Mouse (Mus musculus): ENCODE measurements around the gene Krtap5-1. TPM values are rescaled to one million over a fixed set of nuclear protein-coding genes. Genes with fewer than 3 reads are reported as not detected.

Gene Krtap5-1
- polyA plus RNA-seq, 1 experiment: not detected

DNA sequence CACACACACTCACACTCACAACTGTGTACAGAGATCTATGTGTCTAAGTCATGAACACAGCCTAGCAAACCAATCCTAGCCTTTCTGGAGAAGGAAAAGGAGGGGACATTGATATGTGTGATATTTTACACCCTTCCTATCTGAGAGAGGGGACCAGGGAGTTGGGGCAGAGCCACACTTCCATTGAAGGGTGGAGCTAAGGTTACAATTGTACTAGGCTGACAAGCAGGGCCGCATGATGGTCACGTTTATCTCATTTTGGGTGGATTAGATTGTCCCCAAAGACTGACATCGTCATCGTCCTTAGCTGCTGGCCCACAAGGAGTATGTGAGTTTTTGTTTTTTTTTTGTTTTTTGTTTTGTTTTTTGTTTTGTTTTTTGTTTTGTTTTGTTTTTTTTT lies 34.4 kb upstream of the Krtap5-1 start:
- TF ChIP-seq MYOD1 (IDR thresholded peaks at IDR 0.05; ENCODE audit: control insufficient read depth, insufficient read length, low read depth): no peak
- no peak for TF ChIP-seq CTCF (IDR thresholded peaks at IDR 0.05; ENCODE audit: control insufficient read depth, insufficient read depth, insufficient read length)
- TF ChIP-seq MYOG (IDR thresholded peaks at IDR 0.05; ENCODE audit: control insufficient read depth, extremely low read depth, insufficient read length): no peak
- TF ChIP-seq FOSL1 (IDR thresholded peaks at IDR 0.05; ENCODE audit: insufficient read depth, low read length, poor library complexity, severe bottlenecking): no peak
- TF ChIP-seq CEBPB (IDR thresholded peaks at IDR 0.05; ENCODE audit: low read depth): no peak
- no peak for TF ChIP-seq USF1 (IDR thresholded peaks at IDR 0.05; ENCODE audit: low read depth)
- TF ChIP-seq MAX (IDR thresholded peaks at IDR 0.05): no peak
- Histone ChIP-seq H3ac (ENCODE audit: control insufficient read depth, insufficient read length, low read depth) (no peak overlapping the region), H3K4me3 (ENCODE audit: insufficient read depth, poor library complexity, severe bottlenecking) (no peak overlapping the region), H3K27me3 (ENCODE audit: control insufficient read depth, insufficient read depth, insufficient read length) (no peaks in the 10 kb centered on the region), H3K36me3 (ENCODE audit: control insufficient read depth, insufficient read depth) (no peaks in the 10 kb centered on the region), H3K79me3 (ENCODE audit: low read depth) (no peaks in the 10 kb centered on the region), H3K79me2 (ENCODE audit: control insufficient read depth, insufficient read depth) (no peaks in the 10 kb centered on the region)

- H3K27me3 ChIP-seq (ENCODE audit: control insufficient read depth, insufficient read depth, insufficient read length): no peaks in the 10 kb centered on the region
- H3K79me2 ChIP-seq (ENCODE audit: control insufficient read depth, insufficient read depth): no peaks in the 10 kb centered on the region
- TF ChIP-seq CEBPB (IDR thresholded peaks at IDR 0.05; ENCODE audit: low read depth): no peak
- TF ChIP-seq CTCF (IDR thresholded peaks at IDR 0.05; ENCODE audit: control insufficient read depth, insufficient read depth, insufficient read length): no peak
- TF ChIP-seq USF1 (IDR thresholded peaks at IDR 0.05; ENCODE audit: low read depth): no peak
- TF ChIP-seq MYOG (IDR thresholded peaks at IDR 0.05; ENCODE audit: control insufficient read depth, extremely low read depth, insufficient read length): no peak
- no peak for TF ChIP-seq MAX (IDR thresholded peaks at IDR 0.05)
- no peak for TF ChIP-seq FOSL1 (IDR thresholded peaks at IDR 0.05; ENCODE audit: insufficient read depth, low read length, poor library complexity, severe bottlenecking)
- TF ChIP-seq MYOD1 (IDR thresholded peaks at IDR 0.05; ENCODE audit: control insufficient read depth, insufficient read length, low read depth): no peak
- no peaks in the 10 kb centered on the region for H3K36me3 ChIP-seq (ENCODE audit: control insufficient read depth, insufficient read depth)
- H3K79me3 ChIP-seq (ENCODE audit: low read depth): no peaks in the 10 kb centered on the region
- no peak overlapping the region for H3ac ChIP-seq (ENCODE audit: control insufficient read depth, insufficient read length, low read depth)
- no peak overlapping the region for H3K4me3 ChIP-seq (ENCODE audit: insufficient read depth, poor library complexity, severe bottlenecking)
Measured at GRCm38 (mm10) chr7:142330271-142330724, 33.4 kb upstream of the Krtap5-1 start.

- no peaks in the 10 kb centered on the region for H3K79me2 ChIP-seq (ENCODE audit: control insufficient read depth, insufficient read depth)
- TF ChIP-seq MYOG (IDR thresholded peaks at IDR 0.05; ENCODE audit: control insufficient read depth, extremely low read depth, insufficient read length) (no peak), USF1 (IDR thresholded peaks at IDR 0.05; ENCODE audit: low read depth) (no peak), MAX (IDR thresholded peaks at IDR 0.05) (no peak), CTCF (IDR thresholded peaks at IDR 0.05; ENCODE audit: control insufficient read depth, insufficient read depth, insufficient read length) (no peak), CEBPB (IDR thresholded peaks at IDR 0.05; ENCODE audit: low read depth) (no peak), MYOD1 (IDR thresholded peaks at IDR 0.05; ENCODE audit: control insufficient read depth, insufficient read length, low read depth) (no peak), FOSL1 (IDR thresholded peaks at IDR 0.05; ENCODE audit: insufficient read depth, low read length, poor library complexity, severe bottlenecking) (no peak)
- no peak overlapping the region for H3ac ChIP-seq (ENCODE audit: control insufficient read depth, insufficient read length, low read depth)
- H3K79me3 ChIP-seq (ENCODE audit: low read depth): no peaks in the 10 kb centered on the region
- H3K27me3 ChIP-seq (ENCODE audit: control insufficient read depth, insufficient read depth, insufficient read length): no peaks in the 10 kb centered on the region
- no peaks in the 10 kb centered on the region for H3K36me3 ChIP-seq (ENCODE audit: control insufficient read depth, insufficient read depth)
- no peak overlapping the region for H3K4me3 ChIP-seq (ENCODE audit: insufficient read depth, poor library complexity, severe bottlenecking)
Measured at GRCm38 (mm10) chr7:142328507-142328906, 31.6 kb upstream of the Krtap5-1 start.

- H3K4me3 ChIP-seq (ENCODE audit: insufficient read depth, poor library complexity, severe bottlenecking): no peak overlapping the region
- no peaks in the 10 kb centered on the region for H3K79me3 ChIP-seq (ENCODE audit: low read depth)
- no peaks in the 10 kb centered on the region for H3K79me2 ChIP-seq (ENCODE audit: control insufficient read depth, insufficient read depth)
- no peaks in the 10 kb centered on the region for H3K27me3 ChIP-seq (ENCODE audit: control insufficient read depth, insufficient read depth, insufficient read length)
- no peak for TF ChIP-seq MYOG (IDR thresholded peaks at IDR 0.05; ENCODE audit: control insufficient read depth, extremely low read depth, insufficient read length)
- H3ac ChIP-seq (ENCODE audit: control insufficient read depth, insufficient read length, low read depth): no peak overlapping the region
- no peaks in the 10 kb centered on the region for H3K36me3 ChIP-seq (ENCODE audit: control insufficient read depth, insufficient read depth)
Measured at GRCm38 (mm10) chr7:142326714-142327445, 30.0 kb upstream of the Krtap5-1 start.

DNA sequence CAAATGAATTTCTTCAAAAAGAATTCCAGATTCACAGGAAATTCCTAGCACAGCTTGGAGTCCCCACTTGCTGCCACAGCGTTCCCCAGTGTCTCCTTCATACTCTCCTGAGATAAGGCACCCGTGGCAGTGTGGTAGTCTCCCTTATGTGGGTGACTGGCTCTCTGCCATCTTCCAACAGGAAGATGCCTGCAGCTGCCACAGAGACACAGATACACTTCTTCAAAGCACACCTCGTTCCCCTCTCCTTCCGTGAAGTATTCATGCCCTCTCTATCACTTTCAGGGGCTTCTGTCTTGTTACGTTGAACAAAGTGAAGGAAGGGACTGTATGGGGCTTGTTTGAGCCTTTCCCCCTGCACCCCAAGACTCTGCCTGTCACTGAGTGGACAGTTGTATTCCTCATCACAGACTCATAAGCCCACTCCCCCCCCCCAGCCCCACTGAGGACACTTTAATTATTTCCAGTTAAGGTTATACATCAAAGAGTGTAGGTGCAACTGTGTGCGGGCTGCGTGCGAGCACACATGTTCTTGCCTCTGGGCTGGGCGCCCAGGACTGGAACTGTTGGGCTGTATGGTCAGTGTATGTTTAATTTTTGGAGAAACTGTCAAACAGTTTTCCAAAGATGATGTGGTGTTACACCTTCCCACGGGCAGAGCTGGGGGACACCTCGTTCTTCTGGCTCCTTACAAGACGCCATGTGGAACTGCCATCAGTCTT lies 26.6 kb upstream of the Krtap5-1 start:
- Histone ChIP-seq H3K4me3 (ENCODE audit: insufficient read depth, poor library complexity, severe bottlenecking) (no peak overlapping the region), H3K79me2 (ENCODE audit: control insufficient read depth, insufficient read depth) (no peaks in the 10 kb centered on the region), H3K27me3 (ENCODE audit: control insufficient read depth, insufficient read depth, insufficient read length) (no peaks in the 10 kb centered on the region), H3ac (ENCODE audit: control insufficient read depth, insufficient read length, low read depth) (no peak overlapping the region), H3K36me3 (ENCODE audit: control insufficient read depth, insufficient read depth) (no peaks in the 10 kb centered on the region), H3K79me3 (ENCODE audit: low read depth) (no peaks in the 10 kb centered on the region)
- no peak for TF ChIP-seq CTCF (IDR thresholded peaks at IDR 0.05; ENCODE audit: control insufficient read depth, insufficient read depth, insufficient read length)
- no peak for TF ChIP-seq MAX (IDR thresholded peaks at IDR 0.05)
- no peak for TF ChIP-seq MYOD1 (IDR thresholded peaks at IDR 0.05; ENCODE audit: control insufficient read depth, insufficient read length, low read depth)
- TF ChIP-seq CEBPB (IDR thresholded peaks at IDR 0.05; ENCODE audit: low read depth): no peak
- TF ChIP-seq MYOG (IDR thresholded peaks at IDR 0.05; ENCODE audit: control insufficient read depth, extremely low read depth, insufficient read length): no peak
- no peak for TF ChIP-seq USF1 (IDR thresholded peaks at IDR 0.05; ENCODE audit: low read depth)
- no peak for TF ChIP-seq FOSL1 (IDR thresholded peaks at IDR 0.05; ENCODE audit: insufficient read depth, low read length, poor library complexity, severe bottlenecking)

Measured in C2C12 (cell line).